Mouse (Mus musculus): ENCODE measurements around the gene Pdf.

DNA sequence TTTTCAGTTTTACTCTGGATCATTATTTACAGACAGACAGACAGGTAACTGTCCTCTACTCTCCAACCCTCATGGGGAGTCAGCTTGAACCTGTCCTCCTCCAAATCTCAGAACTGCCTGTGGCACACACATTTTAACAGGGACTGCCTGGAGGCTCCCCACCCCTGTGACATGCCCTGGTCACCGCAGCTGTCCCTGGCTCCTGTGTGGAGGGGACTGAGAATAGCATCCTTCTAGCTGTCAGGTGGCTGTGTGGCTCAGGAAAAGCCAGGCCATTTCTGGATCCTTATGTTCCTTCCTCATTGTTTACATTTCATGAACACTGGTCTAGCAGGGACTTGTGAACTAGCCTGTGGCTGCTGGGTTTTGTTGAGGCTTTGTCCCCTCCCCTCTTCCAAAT, 25.7 kb upstream of the Pdf start:
- TF ChIP-seq CTCF (IDR thresholded peaks at IDR 0.05; ENCODE audit: extremely low read depth, insufficient read length, insufficient replicate concordance, low read depth, low read length) (no peak), POLR2A (IDR thresholded peaks at IDR 0.05; ENCODE audit: low read depth, low read length) (no peak)

Measured in small intestine, adult 2 months (tissue).